Mouse (Mus musculus) CH12.LX (cell line): ENCODE measurements around the gene Itgal.

Experiments
- CTCF ChIP-seq, 2 experiments: IDR thresholded peaks in 1 of 2; conservative IDR thresholded peaks in 1 of 2; 2 replicates each; pipeline ENCODE4 v1.5.1; 2011 to 2012; ENCODE audit warnings: low read depth in 2 of 2, low read length in 2 of 2, improper control_type of control experiment in 1 of 2, inconsistent platforms in 1 of 2, mild to moderate bottlenecking in 1 of 2, moderate library complexity in 1 of 2
- USF2 ChIP-seq: conservative IDR thresholded peaks from 2 replicates; pipeline ENCODE4 v1.6.1; 2011; ENCODE audit warnings: low read depth, low read length, improper control_type of control experiment

- TF ChIP-seq CTCF (conservative IDR thresholded peaks at IDR 0.05 in 1 of 2, IDR thresholded peaks at IDR 0.05 in 1 of 2; ENCODE audit: low read depth in 2 of 2, low read length in 2 of 2) (no peak), USF2 (no peak)
Measured at GRCm38 (mm10) chr7:127378310-127378921, 82.4 kb downstream of the Itgal start.
